Mouse (Mus musculus): ENCODE data around the gene Dcst2.

Gene Dcst2

GRCm38 (mm10) chr3:89417840-89418169 is 56.0 kb downstream of the Dcst2 start:
- DNase-seq = no peak

DNA sequence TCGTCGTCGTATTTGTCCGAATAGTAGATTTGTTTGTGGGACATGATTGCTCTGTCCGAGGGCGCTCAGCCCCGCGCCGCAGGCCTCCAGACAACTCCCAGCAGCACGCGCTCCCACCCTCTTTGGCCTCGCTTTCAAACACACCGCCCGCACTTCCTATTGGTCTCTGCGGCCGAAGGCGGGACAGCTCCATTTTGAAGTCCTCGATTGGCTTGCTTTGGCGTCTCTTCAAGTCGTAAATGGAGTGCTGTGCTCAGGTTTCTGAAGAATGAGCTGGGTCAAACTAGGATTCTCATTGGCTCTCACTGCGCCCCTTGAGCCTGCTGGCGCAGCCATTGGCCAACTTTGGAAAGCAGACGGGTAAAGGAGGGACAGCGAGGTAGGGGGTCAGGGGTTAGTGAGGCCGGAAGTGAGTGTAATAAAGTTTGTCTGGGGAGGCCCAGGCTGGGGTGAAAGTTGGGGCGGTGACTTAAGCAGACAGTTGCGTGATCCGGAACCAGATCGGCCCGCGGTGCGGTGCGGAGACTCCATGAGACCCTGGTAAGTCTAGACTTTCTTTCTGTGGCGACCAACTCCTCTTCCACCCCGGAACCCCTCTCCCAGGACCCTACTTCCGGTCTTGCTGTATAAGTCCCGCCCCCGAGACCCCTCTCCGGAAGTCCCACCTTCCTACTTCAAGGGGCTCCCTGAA is 56.5 kb downstream of the Dcst2 start, which contains the start of the genes Cks1b and Shc1:
Gene Cks1b (minus strand): TSS at position 214 of the 691 bp plus-strand sequence.
Gene Shc1 (plus strand): TSS at position 274 of the 691 bp plus-strand sequence.
- DNase-seq = peak; percentile 90

DNA sequence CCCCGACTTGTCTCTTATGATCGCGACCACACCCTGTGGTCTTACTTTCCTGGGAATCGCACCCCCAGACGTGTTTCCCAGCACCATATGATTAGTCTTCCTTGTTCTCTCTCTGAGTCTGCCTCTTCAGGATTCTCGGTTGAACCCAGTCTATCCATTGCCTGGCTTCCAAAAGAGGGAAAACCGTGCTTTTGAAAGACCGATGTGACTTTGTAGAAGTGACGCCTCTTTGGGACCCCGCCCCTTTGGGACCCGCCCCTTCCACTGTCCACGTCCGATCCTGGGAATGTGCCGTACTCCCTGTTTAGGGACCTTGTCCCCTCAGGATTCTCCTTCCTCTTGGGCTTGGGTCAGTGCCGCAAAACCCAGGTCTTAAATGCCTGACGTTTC is 57.1 kb downstream of the Dcst2 start:
- no peak for DNase-seq

DNA sequence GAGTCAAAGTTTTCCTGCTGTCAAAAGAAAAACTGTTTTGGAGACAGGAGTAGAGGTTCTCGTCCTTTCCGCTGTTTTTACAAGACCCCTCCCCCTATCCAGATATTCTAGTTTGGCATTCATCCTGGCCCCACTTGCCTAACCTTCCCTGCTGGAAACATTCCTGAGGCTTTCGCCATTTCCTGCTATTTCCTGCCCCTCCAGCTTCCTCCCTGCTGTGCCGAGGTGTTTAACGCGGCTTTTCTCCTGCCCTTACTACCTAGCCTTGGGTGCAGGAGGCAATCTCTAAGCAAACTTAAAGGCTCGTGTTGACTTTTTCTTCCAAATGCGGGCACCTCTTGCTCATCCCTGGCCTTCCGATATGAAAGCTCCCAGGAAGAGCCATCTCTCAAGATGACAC is 57.8 kb downstream of the Dcst2 start:
- DNase-seq = no peak

- no peak for DNase-seq
Measured at GRCm38 (mm10) chr3:89419981-89420380, 58.2 kb downstream of the Dcst2 start.

DNA sequence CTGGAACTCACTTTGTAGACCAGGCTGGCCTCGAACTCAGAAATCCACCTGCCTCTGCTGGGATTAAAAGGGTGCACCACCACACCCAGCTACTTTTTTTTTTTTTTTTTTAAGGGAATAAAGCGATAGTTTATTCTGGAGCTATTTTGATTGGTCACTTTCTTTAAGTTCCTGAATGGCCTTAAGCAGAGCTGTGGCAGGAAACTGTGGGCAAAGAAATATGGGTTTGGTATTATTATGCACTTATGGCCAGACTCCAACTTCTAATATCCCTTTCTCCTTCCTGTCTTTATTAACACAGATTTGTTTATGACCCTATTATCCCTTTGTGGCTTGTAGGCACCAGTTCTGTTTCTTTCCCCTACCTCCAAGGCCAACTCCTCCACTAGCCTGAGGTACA is 58.6 kb downstream of the Dcst2 start:
- no peak for DNase-seq

DNA sequence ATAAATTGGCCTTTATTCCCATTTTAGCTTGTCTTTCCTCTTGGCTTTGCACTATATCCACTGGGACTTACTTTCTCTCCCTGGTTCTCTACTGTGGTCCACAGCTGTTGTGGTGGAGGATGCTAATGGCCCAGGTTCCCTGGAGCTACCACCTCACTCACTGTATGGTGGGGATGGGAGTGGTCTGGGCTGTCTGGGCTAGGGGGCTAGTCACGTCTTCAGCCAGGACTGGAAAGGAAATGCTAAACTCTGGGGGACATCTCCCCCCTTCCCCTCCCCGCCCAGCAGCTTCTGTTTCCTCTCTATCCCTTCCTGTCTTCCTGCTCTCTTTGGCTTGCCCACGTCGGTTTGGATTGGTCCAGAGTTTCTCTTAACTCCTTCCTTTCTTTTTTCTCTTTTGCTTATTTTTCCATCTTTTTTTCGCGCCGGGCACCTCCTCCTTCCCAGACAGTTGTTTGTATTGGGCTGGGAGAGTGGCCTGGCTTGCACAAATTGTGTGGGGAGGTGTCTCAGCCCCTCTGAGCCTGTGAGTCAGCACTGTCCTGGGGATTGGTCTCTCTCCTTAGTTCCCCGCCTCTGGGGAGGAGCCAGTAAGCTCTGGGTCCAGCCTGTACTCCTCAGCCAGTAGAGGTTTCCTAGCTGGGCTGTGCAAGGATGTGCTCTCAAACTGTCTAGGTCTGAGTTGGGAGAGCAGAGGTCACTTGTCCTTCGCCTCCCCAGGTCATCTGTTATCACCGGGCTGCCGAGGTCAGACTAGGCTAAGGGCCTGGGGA is 59.4 kb downstream of the Dcst2 start:
- DNase-seq = no peak

DNA sequence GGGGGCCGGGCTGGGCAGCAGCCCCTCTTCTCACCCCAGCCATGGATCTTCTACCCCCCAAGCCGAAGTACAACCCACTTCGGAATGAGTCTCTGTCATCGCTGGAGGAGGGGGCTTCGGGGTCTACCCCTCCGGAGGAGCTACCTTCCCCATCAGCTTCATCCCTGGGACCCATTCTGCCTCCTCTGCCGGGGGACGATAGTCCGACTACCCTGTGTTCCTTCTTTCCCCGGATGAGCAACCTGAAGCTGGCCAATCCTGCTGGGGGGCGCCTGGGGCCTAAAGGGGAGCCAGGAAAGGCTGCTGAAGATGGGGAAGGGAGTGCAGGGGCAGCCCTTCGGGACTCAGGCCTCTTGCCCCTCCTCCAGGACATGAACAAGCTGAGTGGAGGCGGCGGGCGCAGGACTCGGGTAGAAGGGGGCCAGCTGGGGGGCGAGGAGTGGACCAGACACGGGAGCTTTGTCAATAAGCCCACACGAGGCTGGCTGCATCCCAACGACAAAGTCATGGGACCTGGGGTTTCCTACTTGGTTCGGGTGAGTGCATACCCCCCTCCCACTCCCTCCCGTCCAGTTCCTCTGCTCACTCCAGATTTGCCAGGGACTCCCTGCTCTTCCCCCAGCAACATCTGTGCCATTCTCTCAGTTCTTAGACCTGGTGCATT is 60.2 kb downstream of the Dcst2 start:
- DNase-seq = no peak

GRCm38 (mm10) chr3:89422556-89423205 is 60.9 kb downstream of the Dcst2 start:
- DNase-seq = no peak

GRCm38 (mm10) chr3:89424416-89425140 is 62.8 kb downstream of the Dcst2 start:
- no peak for DNase-seq

- DNase-seq = no peak
Measured at GRCm38 (mm10) chr3:89425141-89425525, 63.4 kb downstream of the Dcst2 start.

DNA sequence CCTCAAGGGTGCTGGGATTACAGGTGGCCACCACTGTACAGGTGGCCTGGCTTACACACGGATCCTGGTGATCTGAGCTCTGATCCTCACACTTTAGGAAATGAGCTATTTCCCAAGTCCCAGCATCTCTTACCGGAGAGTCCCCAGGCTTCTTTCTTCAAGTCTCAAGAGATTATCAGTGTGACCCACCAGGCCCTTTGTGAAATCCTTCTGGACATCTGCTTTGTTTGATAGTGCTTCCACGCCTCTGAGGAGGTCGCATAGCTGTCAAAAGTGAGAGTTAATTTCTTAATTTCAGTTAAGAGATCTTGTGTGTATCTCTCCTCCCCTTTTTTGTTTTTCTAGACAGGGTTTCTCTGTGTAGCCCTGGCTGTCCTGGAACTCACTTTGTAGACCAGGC is 64.1 kb downstream of the Dcst2 start:
- no peak for DNase-seq
